Mouse (Mus musculus): ENCODE measurements at regions not wholly inside any gene's neighbourhood (a gene's known extent, or its start where the extent isn't known, plus 50 kb on each side); places are given as distances from the start of the nearest gene placed in this dataset.
A peak's percentile ranks its signal among the peaks of the same experiment; 100 is the strongest.

DNA sequence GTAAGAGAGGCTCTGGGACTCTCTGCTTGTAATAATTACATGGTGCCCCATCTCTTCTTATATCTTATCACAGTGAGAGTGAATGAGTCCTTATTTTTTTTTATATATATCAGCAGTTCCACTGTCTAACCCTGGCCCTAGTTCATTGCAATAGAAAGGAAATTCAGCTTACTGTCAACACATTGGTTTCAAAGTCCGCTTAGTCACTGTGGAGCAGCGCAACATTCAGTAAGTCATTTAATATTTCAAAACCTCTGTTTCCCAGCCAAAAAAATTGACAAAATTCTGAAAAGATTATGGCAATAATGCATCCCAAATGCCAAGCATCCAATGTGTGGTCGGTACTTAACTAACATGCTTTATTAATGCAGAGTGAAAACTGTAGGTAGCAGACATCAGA, 343.6 kb downstream of the Mctp2 start:
- Histone ChIP-seq H3K27me3 (ENCODE audit: insufficient read depth, low read length) (no peaks in the 10 kb centered on the region), H3K4me2 (ENCODE audit: low read depth) (no peak overlapping the region), H3K4me3 (ENCODE audit: low read depth, low read length) (no peak overlapping the region), H3K27ac (ENCODE audit: low read depth, low read length) (no peak overlapping the region), H3K4me1 (ENCODE audit: insufficient read depth) (peaks cover 7% of the 10 kb centered on the region), H3K36me3 (ENCODE audit: insufficient read depth) (no peaks in the 10 kb centered on the region), H3K9me3 (ENCODE audit: low read length) (no peaks in the 10 kb centered on the region), H3K9ac (no peak overlapping the region)
- TF ChIP-seq CTCF (IDR thresholded peaks at IDR 0.05; ENCODE audit: low read depth): no peak
- ATAC-seq (no peak), DNase-seq (no peak)
- WGBS: 91% methylated on average over 3 of the region's 3 CpGs

DNA sequence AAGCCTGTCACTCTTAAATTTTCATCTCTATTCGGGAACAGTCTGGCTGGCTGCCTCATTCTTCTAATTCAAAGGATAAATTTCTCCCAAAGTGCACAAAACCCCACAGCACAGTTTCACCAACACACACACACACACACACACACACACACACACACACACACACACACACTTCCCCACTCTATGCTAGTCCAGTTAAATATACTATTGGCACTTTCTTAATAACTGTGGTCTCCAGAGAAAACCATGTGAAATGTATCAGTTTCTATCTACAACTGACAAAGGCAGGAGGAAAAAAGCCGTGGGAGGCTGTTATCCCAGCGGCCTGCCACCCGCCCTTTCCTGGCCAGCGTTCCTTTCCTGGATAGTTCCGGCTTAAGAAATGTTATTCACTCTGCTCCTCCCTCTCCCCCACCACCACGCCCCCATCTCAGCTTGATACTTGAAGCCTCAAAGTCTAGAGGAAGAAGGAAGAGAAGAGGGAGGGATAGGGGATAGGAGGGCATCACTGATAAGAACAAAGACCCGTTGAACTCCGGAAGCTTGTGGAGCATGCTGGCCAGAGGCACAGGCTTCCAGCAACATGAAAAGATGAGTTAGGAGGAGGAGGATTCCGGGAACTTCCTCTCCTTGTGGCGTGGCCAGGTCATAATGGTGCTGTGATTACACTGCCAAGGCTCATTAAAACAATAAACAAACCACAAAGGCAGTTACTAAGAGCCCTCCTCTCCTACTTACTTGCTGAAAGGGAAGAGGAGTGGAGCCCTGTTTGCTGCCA, 345.8 kb downstream of the Mctp2 start:
- WGBS: 1% methylated on average over 11 of the region's 11 CpGs
- Histone ChIP-seq H3K9ac (no peak overlapping the region), H3K27ac (ENCODE audit: low read depth, low read length) (no peak overlapping the region), H3K4me1 (ENCODE audit: insufficient read depth) (peaks cover 7% of the 10 kb centered on the region), H3K27me3 (ENCODE audit: insufficient read depth, low read length) (no peaks in the 10 kb centered on the region), H3K4me3 (ENCODE audit: low read depth, low read length) (no peak overlapping the region), H3K9me3 (ENCODE audit: low read length) (no peaks in the 10 kb centered on the region), H3K36me3 (ENCODE audit: insufficient read depth) (no peaks in the 10 kb centered on the region), H3K4me2 (ENCODE audit: low read depth) (peak overlapping the region; percentile 15)
- DNase-seq (peak; percentile 54), ATAC-seq (peak; percentile 88)
- TF ChIP-seq CTCF (IDR thresholded peaks at IDR 0.05; ENCODE audit: low read depth): no peak

DNA sequence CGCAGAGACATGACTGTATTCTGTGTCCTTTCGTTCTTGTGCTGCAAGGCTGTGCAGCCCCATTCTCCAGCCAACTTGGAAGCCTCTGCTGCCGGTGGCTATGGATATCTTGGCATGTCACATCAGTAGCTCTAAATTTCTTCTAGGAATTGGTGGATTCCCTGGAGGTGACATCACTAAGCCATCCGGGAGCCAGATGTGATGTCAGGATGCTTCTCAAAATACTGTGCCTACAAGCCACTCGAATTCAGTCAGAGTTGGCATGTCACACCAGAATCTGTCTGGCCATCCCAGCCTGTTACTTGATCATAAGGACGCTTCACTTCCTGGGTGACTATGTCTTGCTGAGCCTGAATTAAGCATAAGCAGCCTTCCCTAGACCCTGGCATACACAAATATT, 359.9 kb downstream of the Mctp2 start:
- Histone ChIP-seq H3K4me3 (ENCODE audit: low read depth, low read length) (no peak overlapping the region), H3K36me3 (ENCODE audit: insufficient read depth) (no peaks in the 10 kb centered on the region), H3K27ac (ENCODE audit: low read depth, low read length) (no peak overlapping the region), H3K27me3 (ENCODE audit: insufficient read depth, low read length) (no peaks in the 10 kb centered on the region), H3K4me2 (ENCODE audit: low read depth) (no peak overlapping the region), H3K9ac (no peak overlapping the region), H3K4me1 (ENCODE audit: insufficient read depth) (peaks cover 7% of the 10 kb centered on the region; the same call in 1 of the 2 replicates), H3K9me3 (ENCODE audit: low read length) (no peaks in the 10 kb centered on the region)
- no peak for DNase-seq
- ATAC-seq: peak; percentile 62
- no peak for TF ChIP-seq CTCF (IDR thresholded peaks at IDR 0.05; ENCODE audit: low read depth)
- 73% methylated on average over 6 of the region's 6 CpGs for WGBS

DNA sequence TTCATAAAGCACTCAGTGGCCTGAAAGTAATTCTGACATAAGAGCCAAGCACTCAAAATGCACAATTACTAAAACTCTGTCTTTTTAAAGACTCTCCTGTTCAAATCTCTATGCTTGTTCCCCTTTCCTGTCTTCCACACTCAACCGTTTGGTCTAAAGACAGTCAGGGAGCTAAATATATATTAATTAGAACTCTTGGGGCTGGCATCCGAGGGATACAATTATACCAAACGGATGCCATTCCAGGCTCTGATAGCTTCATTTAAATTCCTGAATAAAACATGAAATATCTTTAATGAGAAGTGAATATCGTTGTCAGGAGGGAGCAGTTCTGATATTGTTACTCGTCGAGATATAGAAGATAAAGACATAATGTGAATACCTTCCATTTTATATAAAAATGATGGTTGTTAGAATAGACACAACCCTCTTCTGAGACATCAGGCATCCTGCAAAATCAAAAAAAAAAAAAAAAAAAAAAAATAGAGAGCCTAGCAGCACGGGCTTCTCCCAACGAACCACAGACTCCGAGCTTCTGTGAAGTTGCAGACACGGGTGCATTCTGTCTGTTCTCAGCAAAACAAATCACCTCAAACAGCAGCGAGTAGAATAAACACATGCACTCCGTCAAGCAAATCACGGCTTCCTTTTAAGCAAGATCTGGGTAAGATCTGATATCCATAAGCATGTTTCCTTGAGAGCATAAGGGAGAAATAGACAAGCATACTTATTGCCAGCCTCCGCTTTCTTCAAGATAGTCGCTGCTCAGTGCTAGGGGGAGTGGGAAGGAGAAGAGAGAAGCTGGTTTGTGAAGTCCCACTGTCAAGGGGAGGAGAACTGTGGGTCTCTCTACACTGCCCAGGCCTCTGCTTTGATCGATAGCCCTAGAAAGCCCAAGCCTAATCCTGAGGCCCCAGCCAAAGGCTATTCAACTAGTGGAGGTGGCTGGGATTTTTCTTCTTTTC, 363.0 kb downstream of the Mctp2 start:
- H3K9ac ChIP-seq: peak overlapping the region; percentile 15; the same call in 1 of the 2 replicates
- DNase-seq: peak; percentile 61

DNA sequence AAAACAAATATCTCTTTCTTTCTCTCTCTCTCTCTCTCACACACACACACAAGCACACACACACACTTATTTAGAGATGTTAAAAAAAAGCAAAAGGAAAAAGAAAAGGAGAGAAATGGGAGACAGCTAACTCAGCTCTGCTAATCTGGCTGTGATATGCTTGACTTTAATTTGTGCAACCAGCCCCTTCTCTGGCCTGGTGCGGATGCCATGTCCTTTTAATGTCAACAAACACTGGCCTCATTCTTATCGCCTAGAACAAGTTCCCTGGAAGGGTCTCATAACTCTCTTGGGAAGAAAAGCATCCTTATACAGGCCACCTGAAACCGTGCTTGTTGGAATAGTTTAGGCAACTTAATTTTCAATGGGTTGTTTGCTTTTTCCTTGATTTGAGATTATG, 368.7 kb downstream of the Mctp2 start:
- no peak for TF ChIP-seq CTCF (IDR thresholded peaks at IDR 0.05; ENCODE audit: low read depth)
- ATAC-seq: no peak
- Histone ChIP-seq H3K9ac (no peak overlapping the region), H3K4me3 (ENCODE audit: low read depth, low read length) (no peak overlapping the region), H3K4me1 (ENCODE audit: insufficient read depth) (peaks cover 6% of the 10 kb centered on the region; the same call in 1 of the 2 replicates), H3K27ac (ENCODE audit: low read depth, low read length) (no peak overlapping the region), H3K27me3 (ENCODE audit: insufficient read depth, low read length) (no peaks in the 10 kb centered on the region), H3K9me3 (ENCODE audit: low read length) (no peaks in the 10 kb centered on the region), H3K36me3 (ENCODE audit: insufficient read depth) (no peaks in the 10 kb centered on the region), H3K4me2 (ENCODE audit: low read depth) (no peak overlapping the region)
- DNase-seq: no peak
- WGBS: 81% methylated on average over 3 of the region's 3 CpGs

More for the DNA sequence above, 363.0 kb downstream of the Mctp2 start:
- Histone ChIP-seq H3K36me3 (ENCODE audit: insufficient read depth) (no peaks in the 10 kb centered on the region), H3K27ac (ENCODE audit: low read depth, low read length) (0 out of 2 replicates have a peak overlapping the region, but pooled peaks have one; percentile 23), H3K9me3 (ENCODE audit: low read length) (no peaks in the 10 kb centered on the region), H3K4me2 (ENCODE audit: low read depth) (peak overlapping the region; percentile 37), H3K4me1 (ENCODE audit: insufficient read depth) (peaks cover 7% of the 10 kb centered on the region; the same call in 1 of the 2 replicates), H3K4me3 (ENCODE audit: low read depth, low read length) (peak overlapping the region; percentile 21; the same call in 1 of the 2 replicates), H3K27me3 (ENCODE audit: insufficient read depth, low read length) (no peaks in the 10 kb centered on the region)
- ATAC-seq: peak; percentile 62
- 20% methylated on average over 16 of the region's 16 CpGs for WGBS
- no peak for TF ChIP-seq CTCF (IDR thresholded peaks at IDR 0.05; ENCODE audit: low read depth)

DNA sequence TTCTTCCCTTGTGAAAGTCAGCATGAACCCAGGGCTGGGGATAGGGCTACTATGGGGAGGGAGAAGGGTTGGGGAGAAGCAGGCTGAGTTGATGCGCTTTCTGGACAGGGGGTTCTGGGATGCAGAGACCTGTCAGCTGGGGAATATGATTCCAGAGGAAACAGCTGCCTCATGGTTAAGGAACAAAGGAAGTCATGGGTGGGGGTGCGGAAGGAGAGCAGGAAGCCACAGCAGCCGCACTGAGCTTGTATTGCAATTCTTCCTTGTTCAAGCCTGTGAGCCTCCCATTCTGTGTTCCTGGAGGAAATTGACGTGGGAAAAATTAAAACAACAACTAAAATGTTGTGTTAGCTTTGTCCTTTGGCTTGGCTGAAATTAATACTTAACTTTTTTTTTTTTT, 369.7 kb downstream of the Mctp2 start:
- no peak for TF ChIP-seq CTCF (IDR thresholded peaks at IDR 0.05; ENCODE audit: low read depth)

More for the DNA sequence above, 369.7 kb downstream of the Mctp2 start:
- H3K36me3 ChIP-seq (ENCODE audit: insufficient read depth): no peaks in the 10 kb centered on the region
- H3K27ac ChIP-seq (ENCODE audit: low read depth, low read length): no peak overlapping the region
- no peaks in the 10 kb centered on the region for H3K9me3 ChIP-seq (ENCODE audit: low read length)
- no peak for DNase-seq
- H3K27me3 ChIP-seq (ENCODE audit: insufficient read depth, low read length): no peaks in the 10 kb centered on the region
- H3K4me3 ChIP-seq (ENCODE audit: low read depth, low read length): no peak overlapping the region
- H3K4me1 ChIP-seq (ENCODE audit: insufficient read depth): no peaks in the 10 kb centered on the region
- no peak overlapping the region for H3K9ac ChIP-seq
- 78% methylated on average over 4 of the region's 4 CpGs for WGBS
- no peak overlapping the region for H3K4me2 ChIP-seq (ENCODE audit: low read depth)
- no peak for ATAC-seq

Data from forebrain, postnatal 0 days (tissue).